Mouse (Mus musculus) spleen, adult 18-20 months (tissue): ENCODE results near the gene Pmis2.

Source experiments
- DNase-seq, 2 experiments: peaks; one replicate each; pipeline ENCODE4 v3.0.0; 2022; ENCODE audit warnings: mixed read lengths in 2 of 2

The Pmis2 gene

GRCm38 (mm10) chr7:30633762-30634412 is 37.5 kb downstream of the Pmis2 start:
- no peak for DNase-seq

- DNase-seq, result no peak
Observed at GRCm38 (mm10) chr7:30629013-30629412, 42.4 kb downstream of the Pmis2 start.

- DNase-seq, result no peak
Observed at GRCm38 (mm10) chr7:30626647-30627046, 44.8 kb downstream of the Pmis2 start.

GRCm38 (mm10) chr7:30625530-30626384 is 45.6 kb downstream of the Pmis2 start, which contains the start of gene Cox6b1:
Gene Cox6b1 (minus strand): TSS chr7:30626151.
- DNase-seq, result peak; percentile 74 to 83
